Mouse (Mus musculus) liver, embryonic 14.5 days (tissue): ENCODE results near the gene Sec16a.
"Not testable (repeated sequence)": the region's sequence is repeated elsewhere in the genome, so short reads cannot be mapped to it uniquely, and the experiment has no call there.

Experiments used
- CTCF ChIP-seq: IDR thresholded peaks from 2 replicates; pipeline ENCODE4 v1.5.1; 2016; ENCODE audit warnings: antibody characterized with exemption, low read depth, control low read depth
- EP300 ChIP-seq: IDR thresholded peaks from 2 replicates; pipeline ENCODE4 v1.6.1; 2016; ENCODE audit warnings: antibody characterized with exemption, low read depth

DNA sequence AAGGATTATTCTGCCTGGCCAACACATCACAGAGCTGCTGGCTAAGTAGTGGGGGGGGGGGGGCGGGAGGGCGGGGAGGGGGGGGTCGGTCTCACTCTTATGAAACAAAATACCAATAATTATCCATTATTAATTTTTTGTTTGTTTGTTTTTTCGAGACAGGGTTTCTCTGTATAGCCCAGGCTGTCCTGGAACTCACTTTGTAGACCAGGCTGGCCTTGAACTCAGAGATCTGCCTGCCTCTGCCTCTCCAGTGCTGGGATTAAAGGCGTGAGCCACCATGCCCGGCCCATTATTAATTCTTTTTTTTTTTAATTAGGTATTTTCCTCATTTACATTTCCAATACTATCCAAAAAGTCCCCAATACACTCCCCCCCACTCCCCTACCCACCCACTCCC, 64.1 kb downstream of the Sec16a start:
- not testable (repeated sequence) for TF ChIP-seq EP300, CTCF
